Mouse (Mus musculus): ENCODE measurements at regions not wholly inside any gene's neighbourhood (a gene's known extent, or its start where the extent isn't known, plus 50 kb on each side); places are given as distances from the start of the nearest gene placed in this dataset.

DNA sequence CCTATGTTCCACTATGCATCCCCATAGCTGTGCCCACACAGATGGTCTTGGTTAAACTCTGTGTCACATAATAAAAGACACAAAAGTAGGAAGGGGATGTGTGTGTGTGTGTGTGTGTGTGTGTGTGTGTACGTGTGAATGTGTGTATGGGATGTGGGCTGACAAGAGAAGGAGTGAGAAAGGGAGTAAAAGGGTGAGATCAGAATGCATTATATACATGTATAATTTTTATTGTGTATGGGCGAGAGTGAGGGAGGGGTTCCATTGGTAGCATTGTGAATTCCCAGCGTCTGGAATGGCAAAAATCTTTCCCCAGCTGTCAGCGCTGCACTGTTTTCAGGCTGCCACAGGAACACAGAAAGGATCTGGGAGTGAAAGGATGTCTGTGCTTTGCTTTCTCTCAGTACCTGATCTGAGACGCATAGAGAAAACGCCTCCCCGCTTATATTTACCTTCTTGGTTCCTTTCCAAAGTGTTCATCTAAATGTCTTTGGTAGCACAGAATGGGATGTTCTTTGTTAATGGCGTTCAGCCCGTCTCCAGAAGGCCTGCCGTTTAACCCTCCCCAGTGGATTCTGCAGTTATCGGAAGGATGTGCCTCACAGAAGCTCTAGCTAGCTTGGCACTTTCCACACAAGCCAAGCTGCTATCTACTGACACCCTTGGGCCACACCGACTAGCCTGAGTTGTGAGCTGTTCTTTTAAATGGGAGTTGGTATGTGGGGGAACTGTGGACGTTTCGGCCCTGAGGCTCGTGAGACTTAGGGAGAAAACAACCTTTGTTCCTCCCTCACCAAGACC lies 785.8 kb downstream of the Tmem114 start:
- TF ChIP-seq CTCF (IDR thresholded peaks at IDR 0.05; ENCODE audit: borderline replicate concordance, insufficient read depth, low read depth, low read length) (no peak), POLR2A (IDR thresholded peaks at IDR 0.05; ENCODE audit: borderline replicate concordance, insufficient read depth, low read length) (no peak)
- H3K4me3 ChIP-seq (replicated peaks; ENCODE audit: insufficient read depth, low read depth, low read length), result no peak overlapping the region
- H3K27me3 ChIP-seq (ENCODE audit: control insufficient read depth, insufficient read depth, low read length), result no peaks in the 10 kb centered on the region
- H3K4me1 ChIP-seq (ENCODE audit: control insufficient read depth, insufficient read depth, low read length), result no peaks in the 10 kb centered on the region
- DNase-seq, result no peak
- WGBS, result 56% methylated on average over 15 of the region's 15 CpGs
- no peak overlapping the region for H3K27ac ChIP-seq (ENCODE audit: insufficient read depth, low read length)

- H3K27ac ChIP-seq (ENCODE audit: insufficient read depth, low read length), result no peak overlapping the region
- no peak for DNase-seq
- H3K4me3 ChIP-seq (replicated peaks; ENCODE audit: insufficient read depth, low read depth, low read length), result no peak overlapping the region
Observed at GRCm38 (mm10) chr16:7637993-7638392, 786.9 kb downstream of the Tmem114 start.

DNA sequence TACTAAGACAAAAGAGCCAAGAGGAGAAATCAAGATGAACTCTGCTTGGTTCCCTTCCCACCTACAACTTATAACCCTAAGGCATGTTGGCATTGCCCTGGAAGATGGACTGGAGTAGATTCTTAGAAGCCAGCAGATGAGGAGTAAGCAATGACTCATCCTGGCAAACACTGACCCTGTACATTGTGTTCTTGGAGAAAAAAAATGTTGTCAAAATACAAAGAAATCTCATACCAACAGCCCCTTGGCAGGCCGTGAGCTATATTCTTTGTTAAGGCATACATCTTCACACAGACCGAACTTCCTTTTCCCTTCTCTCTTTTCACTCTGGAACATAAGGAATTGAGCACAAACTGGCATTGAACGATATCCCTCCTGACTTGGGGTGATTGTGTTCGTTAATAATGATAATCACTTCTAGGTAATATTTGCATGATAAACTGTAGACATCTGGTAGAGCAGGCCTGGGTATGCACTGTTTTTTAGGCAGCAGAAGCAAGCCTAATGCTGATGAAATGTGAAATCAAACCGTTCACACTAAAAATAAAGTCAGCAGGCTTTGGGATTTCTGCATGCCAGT lies 787.7 kb downstream of the Tmem114 start:
- DNase-seq, result no peak
- 50% methylated on average over 5 of the region's 5 CpGs for WGBS
- TF ChIP-seq CTCF (IDR thresholded peaks at IDR 0.05; ENCODE audit: borderline replicate concordance, insufficient read depth, low read depth, low read length) (no peak), POLR2A (IDR thresholded peaks at IDR 0.05; ENCODE audit: borderline replicate concordance, insufficient read depth, low read length) (no peak)
- no peak overlapping the region for H3K27ac ChIP-seq (ENCODE audit: insufficient read depth, low read length)
- no peaks in the 10 kb centered on the region for H3K27me3 ChIP-seq (ENCODE audit: control insufficient read depth, insufficient read depth, low read length)
- no peak overlapping the region for H3K4me3 ChIP-seq (replicated peaks; ENCODE audit: insufficient read depth, low read depth, low read length)
- no peaks in the 10 kb centered on the region for H3K4me1 ChIP-seq (ENCODE audit: control insufficient read depth, insufficient read depth, low read length)

More at GRCm38 (mm10) chr16:7637993-7638392, 786.9 kb downstream of the Tmem114 start:
- Histone ChIP-seq H3K4me1 (ENCODE audit: control insufficient read depth, insufficient read depth, low read length) (no peaks in the 10 kb centered on the region), H3K27me3 (ENCODE audit: control insufficient read depth, insufficient read depth, low read length) (no peaks in the 10 kb centered on the region)
- TF ChIP-seq POLR2A (IDR thresholded peaks at IDR 0.05; ENCODE audit: borderline replicate concordance, insufficient read depth, low read length), result no peak
- TF ChIP-seq CTCF (IDR thresholded peaks at IDR 0.05; ENCODE audit: borderline replicate concordance, insufficient read depth, low read depth, low read length), result no peak

GRCm38 (mm10) chr16:7636326-7636725 lies 788.6 kb downstream of the Tmem114 start:
- 76% methylated on average over 5 of the region's 5 CpGs for WGBS
- no peak for TF ChIP-seq CTCF (IDR thresholded peaks at IDR 0.05; ENCODE audit: borderline replicate concordance, insufficient read depth, low read depth, low read length)
- TF ChIP-seq POLR2A (IDR thresholded peaks at IDR 0.05; ENCODE audit: borderline replicate concordance, insufficient read depth, low read length), result no peak
- Histone ChIP-seq H3K27ac (ENCODE audit: insufficient read depth, low read length) (no peak overlapping the region), H3K4me1 (ENCODE audit: control insufficient read depth, insufficient read depth, low read length) (no peaks in the 10 kb centered on the region), H3K4me3 (replicated peaks; ENCODE audit: insufficient read depth, low read depth, low read length) (no peak overlapping the region), H3K27me3 (ENCODE audit: control insufficient read depth, insufficient read depth, low read length) (no peaks in the 10 kb centered on the region)
- no peak for DNase-seq

DNA sequence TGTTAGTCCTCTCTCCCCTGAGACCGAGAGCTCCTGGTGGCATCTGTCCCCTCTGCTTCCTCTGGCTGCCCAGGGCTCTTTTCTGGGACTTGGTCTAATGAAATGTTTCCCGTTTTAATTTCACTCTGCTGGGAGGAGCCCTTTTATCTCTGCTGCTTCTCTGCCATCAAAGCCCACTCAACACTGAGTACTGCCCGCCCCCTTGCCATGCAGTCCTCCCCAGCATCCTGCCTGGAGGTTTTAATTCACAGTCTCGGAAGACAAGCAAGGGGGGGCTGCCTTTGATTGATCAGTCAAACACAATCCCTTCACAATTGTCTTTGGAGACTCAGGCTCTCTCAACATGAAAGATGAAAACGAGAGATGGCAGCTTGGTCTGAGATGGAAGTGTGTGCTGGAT lies 792.5 kb downstream of the Tmem114 start:
- no peaks in the 10 kb centered on the region for H3K4me1 ChIP-seq (ENCODE audit: control insufficient read depth, insufficient read depth, low read length)
- TF ChIP-seq POLR2A (IDR thresholded peaks at IDR 0.05; ENCODE audit: borderline replicate concordance, insufficient read depth, low read length), result no peak
- TF ChIP-seq CTCF (IDR thresholded peaks at IDR 0.05; ENCODE audit: borderline replicate concordance, insufficient read depth, low read depth, low read length), result no peak
- H3K27ac ChIP-seq (ENCODE audit: insufficient read depth, low read length), result no peak overlapping the region
- no peaks in the 10 kb centered on the region for H3K27me3 ChIP-seq (ENCODE audit: control insufficient read depth, insufficient read depth, low read length)
- WGBS, result 36% methylated on average over 5 of the region's 5 CpGs
- DNase-seq, result no peak
- no peak overlapping the region for H3K4me3 ChIP-seq (replicated peaks; ENCODE audit: insufficient read depth, low read depth, low read length)

DNA sequence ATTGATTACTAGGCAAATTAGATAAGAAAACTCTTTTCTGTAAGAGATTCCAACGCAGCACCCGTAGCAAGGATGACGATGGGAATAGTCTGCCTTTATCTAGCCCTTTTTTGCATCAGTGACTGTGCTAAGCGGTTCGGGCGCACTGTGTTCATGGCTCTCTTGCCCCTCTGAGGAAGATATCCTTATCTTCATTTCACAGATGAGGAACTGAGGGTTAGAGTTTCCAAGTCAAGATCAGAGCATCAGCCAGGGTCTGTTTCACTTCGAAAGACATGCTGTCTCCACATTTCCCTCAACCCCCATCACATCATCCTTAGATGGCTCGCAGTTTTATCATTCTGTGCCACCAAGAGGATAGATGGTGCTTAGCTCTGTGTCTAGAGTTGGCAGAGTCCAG lies 796.6 kb downstream of the Tmem114 start:
- Histone ChIP-seq H3K27ac (ENCODE audit: insufficient read depth, low read length) (no peak overlapping the region), H3K4me3 (replicated peaks; ENCODE audit: insufficient read depth, low read depth, low read length) (no peak overlapping the region), H3K27me3 (ENCODE audit: control insufficient read depth, insufficient read depth, low read length) (no peaks in the 10 kb centered on the region), H3K4me1 (ENCODE audit: control insufficient read depth, insufficient read depth, low read length) (no peaks in the 10 kb centered on the region)
- DNase-seq, result no peak
- TF ChIP-seq POLR2A (IDR thresholded peaks at IDR 0.05; ENCODE audit: borderline replicate concordance, insufficient read depth, low read length), result no peak
- TF ChIP-seq CTCF (IDR thresholded peaks at IDR 0.05; ENCODE audit: borderline replicate concordance, insufficient read depth, low read depth, low read length), result no peak
- 92% methylated on average over 8 of the region's 8 CpGs for WGBS

DNA sequence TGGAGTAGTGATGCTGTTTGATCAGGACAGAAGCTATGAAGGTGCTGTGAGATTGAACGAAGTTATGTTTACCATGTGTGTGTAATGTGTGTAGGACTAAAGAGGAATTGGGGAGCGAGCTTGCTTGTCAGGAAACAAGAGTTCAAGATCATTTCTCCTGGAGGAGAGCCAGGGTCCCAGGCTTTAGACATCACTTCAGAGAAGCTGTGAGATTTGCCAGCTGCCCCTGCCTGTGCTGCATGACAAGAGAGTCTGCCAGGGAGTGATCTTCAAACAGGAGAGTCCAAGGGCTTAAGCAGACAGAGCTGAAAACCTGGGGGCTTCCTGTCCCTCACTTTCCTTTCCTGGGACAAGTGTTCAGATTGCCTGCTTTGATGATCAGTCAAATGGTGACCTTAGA lies 818.3 kb downstream of the Tmem114 start:
- Histone ChIP-seq H3K4me1 (ENCODE audit: control insufficient read depth, insufficient read depth, low read length) (no peaks in the 10 kb centered on the region), H3K27me3 (ENCODE audit: control insufficient read depth, insufficient read depth, low read length) (no peaks in the 10 kb centered on the region), H3K27ac (ENCODE audit: insufficient read depth, low read length) (no peak overlapping the region), H3K4me3 (replicated peaks; ENCODE audit: insufficient read depth, low read depth, low read length) (no peak overlapping the region)
- TF ChIP-seq CTCF (IDR thresholded peaks at IDR 0.05; ENCODE audit: borderline replicate concordance, insufficient read depth, low read depth, low read length) (no peak), POLR2A (IDR thresholded peaks at IDR 0.05; ENCODE audit: borderline replicate concordance, insufficient read depth, low read length) (no peak)
- DNase-seq, result no peak
- WGBS, result 37% methylated on average over 2 of the region's 2 CpGs

DNA sequence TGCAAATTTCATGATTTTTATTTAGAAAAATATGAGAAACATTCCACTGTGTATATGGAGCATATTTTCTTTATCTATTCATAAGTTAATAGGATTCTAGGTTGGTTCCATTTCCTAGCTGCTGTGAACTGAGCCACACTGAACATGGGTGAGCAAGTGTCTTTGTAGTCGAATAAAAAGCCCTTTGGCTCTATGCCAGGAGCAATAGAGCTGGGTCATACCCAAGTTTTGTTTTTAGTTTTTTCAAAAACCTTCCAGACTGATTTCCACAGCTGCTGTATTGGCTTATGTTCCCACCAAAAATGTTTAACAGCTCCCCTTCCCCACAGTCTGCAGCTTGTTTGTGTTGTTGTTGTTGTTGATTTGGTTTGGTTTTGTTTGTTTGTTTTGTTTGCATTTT lies 822.5 kb downstream of the Tmem114 start:
- no peak overlapping the region for H3K27ac ChIP-seq (ENCODE audit: insufficient read depth, low read length)
- TF ChIP-seq CTCF (IDR thresholded peaks at IDR 0.05; ENCODE audit: borderline replicate concordance, insufficient read depth, low read depth, low read length) (no peak), POLR2A (IDR thresholded peaks at IDR 0.05; ENCODE audit: borderline replicate concordance, insufficient read depth, low read length) (no peak)
- DNase-seq, result no peak
- H3K4me1 ChIP-seq (ENCODE audit: control insufficient read depth, insufficient read depth, low read length), result no peaks in the 10 kb centered on the region
- 2% methylated on average over 1 of the region's 1 CpGs for WGBS
- H3K4me3 ChIP-seq (replicated peaks; ENCODE audit: insufficient read depth, low read depth, low read length), result no peak overlapping the region
- H3K27me3 ChIP-seq (ENCODE audit: control insufficient read depth, insufficient read depth, low read length), result no peaks in the 10 kb centered on the region
